Mouse (Mus musculus): ENCODE measurements around the gene Trf. TPM values are rescaled to one million over a fixed set of nuclear protein-coding genes. Genes with fewer than 3 reads are reported as not detected.

The Trf gene
- polyA plus RNA-seq, 1 experiment: not detected

GRCm38 (mm10) chr9:103207846-103208245 is 22.4 kb downstream of the Trf start:
- H3K4me1 ChIP-seq (ENCODE audit: control insufficient read depth, insufficient read depth, low read length): peaks cover 2% of the 10 kb centered on the region; the same call in 1 of the 2 replicates
- H3K4me3 ChIP-seq (ENCODE audit: insufficient read depth, low read depth, low read length): peak overlapping the region; percentile 35
- 4% methylated on average over 16 of the region's 16 CpGs for WGBS
- H3K27ac ChIP-seq (ENCODE audit: insufficient read depth, low read depth, low read length): no peak overlapping the region
- TF ChIP-seq POLR2A (IDR thresholded peaks at IDR 0.05; ENCODE audit: insufficient read depth, low read depth, low read length) (no peak), CTCF (IDR thresholded peaks at IDR 0.05; ENCODE audit: insufficient read depth, low read depth, low read length) (peak; percentile 69; the same call in 1 of the 2 replicates)

DNA sequence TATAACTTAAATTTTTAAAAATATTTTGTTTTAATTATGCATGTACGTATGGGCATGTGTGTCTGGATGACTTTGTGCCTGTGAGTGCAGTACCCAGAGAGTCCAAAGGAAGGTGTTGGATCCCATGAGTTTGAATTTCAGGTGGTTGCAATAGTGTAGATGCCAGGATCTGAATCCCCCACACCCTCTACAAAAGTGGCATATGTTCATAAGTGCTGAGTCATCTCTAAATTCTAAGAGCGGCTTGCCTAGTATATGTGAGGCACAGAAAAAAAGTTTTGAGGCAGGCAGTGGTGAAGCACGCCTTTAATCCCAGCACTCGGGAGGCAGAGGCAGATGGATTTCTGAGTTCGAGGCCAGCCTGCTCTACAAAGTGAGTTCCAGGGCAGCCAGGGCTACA is 24.5 kb downstream of the Trf start:
- Histone ChIP-seq H3K27ac (ENCODE audit: insufficient read depth, low read depth, low read length) (no peak overlapping the region), H3K4me3 (ENCODE audit: insufficient read depth, low read depth, low read length) (no peak overlapping the region), H3K4me1 (ENCODE audit: control insufficient read depth, insufficient read depth, low read length) (peaks cover 2% of the 10 kb centered on the region; the same call in 1 of the 2 replicates)
- no peak for TF ChIP-seq POLR2A (IDR thresholded peaks at IDR 0.05; ENCODE audit: insufficient read depth, low read depth, low read length)
- no peak for TF ChIP-seq CTCF (IDR thresholded peaks at IDR 0.05; ENCODE audit: insufficient read depth, low read depth, low read length)
- WGBS: 94% methylated on average over 5 of the region's 5 CpGs

- H3K4me3 ChIP-seq (ENCODE audit: insufficient read depth, low read depth, low read length): peak within 1 kb of the TSS; percentile 92
- H3K4me1 ChIP-seq (ENCODE audit: control insufficient read depth, insufficient read depth, low read length): peaks cover 3% of the 10 kb centered on the region; the same call in 1 of the 2 replicates
- under 1% methylated on average over 45 of the region's 45 CpGs for WGBS
- TF ChIP-seq CTCF (IDR thresholded peaks at IDR 0.05; ENCODE audit: insufficient read depth, low read depth, low read length) (no peak), POLR2A (IDR thresholded peaks at IDR 0.05; ENCODE audit: insufficient read depth, low read depth, low read length) (peak; percentile 59)
- no peak within 1 kb of the TSS for H3K27ac ChIP-seq (ENCODE audit: insufficient read depth, low read depth, low read length)
Measured at GRCm38 (mm10) chr9:103201561-103202260, 28.5 kb downstream of the Trf start, which contains the start of gene Srprb. Gene Srprb, minus strand, starts transcription at chr9:103202137.

DNA sequence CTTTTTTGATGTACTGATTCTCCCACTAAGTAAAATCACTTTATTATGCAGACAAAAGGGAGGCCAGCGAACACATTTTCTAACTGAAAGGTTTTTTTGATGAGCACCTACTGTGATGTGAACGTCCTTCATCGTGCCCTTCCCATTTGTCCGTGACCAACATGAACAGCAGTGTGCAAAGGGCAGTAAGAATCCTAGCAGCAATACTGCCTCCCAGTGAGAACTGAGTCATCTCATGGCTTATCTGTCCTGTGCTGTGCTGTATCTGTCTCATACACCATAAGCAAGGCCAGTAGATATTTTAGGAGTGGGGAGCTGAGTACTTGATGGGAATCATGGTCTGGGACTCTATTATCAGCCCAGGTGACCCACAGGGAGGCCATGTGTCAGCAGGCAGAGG is 41.8 kb downstream of the Trf start:
- 81% methylated on average over 4 of the region's 4 CpGs for WGBS
- TF ChIP-seq CTCF (IDR thresholded peaks at IDR 0.05; ENCODE audit: insufficient read depth, low read depth, low read length): no peak
- TF ChIP-seq POLR2A (IDR thresholded peaks at IDR 0.05; ENCODE audit: insufficient read depth, low read depth, low read length): no peak
- 0 out of 2 replicates have a peak, but pooled peaks cover 3% of the 10 kb centered on the region for H3K4me1 ChIP-seq (ENCODE audit: control insufficient read depth, insufficient read depth, low read length)
- no peak overlapping the region for H3K4me3 ChIP-seq (ENCODE audit: insufficient read depth, low read depth, low read length)
- no peak overlapping the region for H3K27ac ChIP-seq (ENCODE audit: insufficient read depth, low read depth, low read length)

DNA sequence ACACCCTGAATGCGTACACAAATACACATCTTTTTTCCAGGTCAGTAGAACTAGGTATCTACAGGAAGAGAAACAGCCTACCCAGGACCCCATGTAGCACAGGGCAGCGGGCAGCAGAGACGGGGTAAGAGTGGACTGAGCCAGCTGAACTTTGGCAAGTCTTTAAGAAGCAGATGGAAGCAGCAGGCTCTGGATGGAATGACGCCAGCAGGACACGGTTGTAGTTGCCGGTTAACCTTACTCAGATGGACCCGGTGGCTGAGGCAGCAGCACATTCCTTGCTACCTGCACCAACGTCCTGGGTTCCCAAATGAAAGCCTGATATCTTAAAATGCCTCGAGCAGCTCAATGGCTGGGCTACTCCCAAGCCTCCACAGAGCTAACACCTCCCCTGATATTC is 43.5 kb downstream of the Trf start:
- no peak for TF ChIP-seq POLR2A (IDR thresholded peaks at IDR 0.05; ENCODE audit: insufficient read depth, low read depth, low read length)
- 50% methylated on average over 9 of the region's 9 CpGs for WGBS
- H3K4me3 ChIP-seq (ENCODE audit: insufficient read depth, low read depth, low read length): no peak overlapping the region

GRCm38 (mm10) chr9:103185946-103186345 is 44.3 kb downstream of the Trf start:
- no peak overlapping the region for H3K27ac ChIP-seq (ENCODE audit: insufficient read depth, low read depth, low read length)
- H3K4me1 ChIP-seq (ENCODE audit: control insufficient read depth, insufficient read depth, low read length): peaks cover 14% of the 10 kb centered on the region
- TF ChIP-seq CTCF (IDR thresholded peaks at IDR 0.05; ENCODE audit: insufficient read depth, low read depth, low read length): no peak
- no peak for TF ChIP-seq POLR2A (IDR thresholded peaks at IDR 0.05; ENCODE audit: insufficient read depth, low read depth, low read length)
- no peak overlapping the region for H3K4me3 ChIP-seq (ENCODE audit: insufficient read depth, low read depth, low read length)
- 58% methylated on average over 8 of the region's 8 CpGs for WGBS

More for the DNA sequence above, 43.5 kb downstream of the Trf start:
- peaks cover 9% of the 10 kb centered on the region for H3K4me1 ChIP-seq (ENCODE audit: control insufficient read depth, insufficient read depth, low read length)
- H3K27ac ChIP-seq (ENCODE audit: insufficient read depth, low read depth, low read length): no peak overlapping the region

- TF ChIP-seq CTCF (IDR thresholded peaks at IDR 0.05; ENCODE audit: insufficient read depth, low read depth, low read length) (no peak), POLR2A (IDR thresholded peaks at IDR 0.05; ENCODE audit: insufficient read depth, low read depth, low read length) (no peak)
- 52% methylated on average over 4 of the region's 4 CpGs for WGBS
Measured at GRCm38 (mm10) chr9:103184855-103185254, 45.4 kb downstream of the Trf start.

DNA sequence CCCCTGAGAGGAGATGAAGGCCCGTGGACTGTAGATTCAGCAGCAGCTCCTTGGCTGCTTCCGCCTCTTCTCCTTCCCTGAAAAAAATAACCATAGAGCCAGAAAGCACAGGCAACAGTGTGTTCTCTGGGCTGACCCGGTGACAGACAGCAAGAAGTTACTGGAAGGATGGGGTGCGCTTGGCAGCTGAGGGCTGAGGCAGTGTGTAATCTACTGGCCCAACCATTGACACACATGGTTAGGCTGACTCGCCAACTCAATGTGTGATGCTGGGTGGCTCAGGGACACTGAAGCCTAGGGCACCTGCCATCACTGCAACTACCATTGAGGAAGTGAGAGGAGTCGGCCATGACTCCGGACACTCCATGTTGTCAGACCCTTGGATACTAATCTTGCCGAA is 48.4 kb downstream of the Trf start:
- Histone ChIP-seq H3K4me3 (ENCODE audit: insufficient read depth, low read depth, low read length) (no peak overlapping the region), H3K27ac (ENCODE audit: insufficient read depth, low read depth, low read length) (no peak overlapping the region), H3K4me1 (ENCODE audit: control insufficient read depth, insufficient read depth, low read length) (peaks cover 29% of the 10 kb centered on the region)
- 69% methylated on average over 8 of the region's 8 CpGs for WGBS
- no peak for TF ChIP-seq POLR2A (IDR thresholded peaks at IDR 0.05; ENCODE audit: insufficient read depth, low read depth, low read length)
- TF ChIP-seq CTCF (IDR thresholded peaks at IDR 0.05; ENCODE audit: insufficient read depth, low read depth, low read length): no peak

More at GRCm38 (mm10) chr9:103184855-103185254, 45.4 kb downstream of the Trf start:
- Histone ChIP-seq H3K4me1 (ENCODE audit: control insufficient read depth, insufficient read depth, low read length) (peaks cover 23% of the 10 kb centered on the region), H3K27ac (ENCODE audit: insufficient read depth, low read depth, low read length) (no peak overlapping the region), H3K4me3 (ENCODE audit: insufficient read depth, low read depth, low read length) (no peak overlapping the region)

DNA sequence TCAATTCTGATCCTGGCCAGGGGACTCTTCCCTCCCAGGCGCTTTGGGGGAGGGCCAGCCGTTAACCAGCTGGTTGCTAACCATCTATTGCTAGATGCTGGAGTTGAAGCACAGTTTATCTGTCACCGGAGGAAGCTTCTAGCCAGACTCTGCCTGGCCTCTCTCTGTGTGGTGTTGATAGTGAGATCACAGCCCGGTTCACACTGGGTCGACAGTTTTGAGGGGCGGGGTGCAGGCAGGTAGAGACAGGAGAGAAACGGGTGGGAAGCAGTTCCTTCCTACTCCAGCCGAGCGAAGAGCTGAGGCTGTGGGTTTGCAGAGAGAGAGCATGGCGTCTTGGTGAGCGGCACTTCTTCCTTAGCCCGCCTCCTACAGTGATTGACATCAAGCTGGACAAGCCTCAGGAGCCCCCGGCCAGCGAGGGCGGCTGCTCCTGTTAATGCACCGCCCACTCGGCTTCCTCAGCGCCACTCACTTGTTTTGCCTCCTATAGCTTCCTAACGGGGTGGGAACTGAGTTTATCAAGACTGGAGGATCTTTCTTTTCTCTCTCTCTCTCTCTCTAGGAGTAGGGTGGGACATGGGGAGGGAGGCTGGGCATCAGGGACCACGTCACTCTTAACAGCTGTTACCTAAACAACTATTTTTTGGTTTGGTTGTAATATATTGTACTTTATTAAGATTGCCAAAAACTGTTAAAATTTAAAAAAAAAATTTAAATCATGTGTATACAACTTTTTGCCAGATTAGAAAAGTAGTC is 49.3 kb downstream of the Trf start:
- 9% methylated on average over 20 of the region's 20 CpGs for WGBS
- H3K27ac ChIP-seq (ENCODE audit: insufficient read depth, low read depth, low read length): no peak overlapping the region
- H3K4me1 ChIP-seq (ENCODE audit: control insufficient read depth, insufficient read depth, low read length): peaks cover 29% of the 10 kb centered on the region
- peak overlapping the region; percentile 22 for H3K4me3 ChIP-seq (ENCODE audit: insufficient read depth, low read depth, low read length)
- no peak for TF ChIP-seq CTCF (IDR thresholded peaks at IDR 0.05; ENCODE audit: insufficient read depth, low read depth, low read length)
- TF ChIP-seq POLR2A (IDR thresholded peaks at IDR 0.05; ENCODE audit: insufficient read depth, low read depth, low read length): no peak

All from olfactory bulb, adult 2 months (tissue).